Mouse (Mus musculus): ENCODE data around the gene Olfr631. TPM values are rescaled to one million over a fixed set of nuclear protein-coding genes. Genes with fewer than 3 reads are reported as not detected.
"Not testable (repeated sequence)": the region's sequence is repeated elsewhere in the genome, so short reads cannot be mapped to it uniquely, and the experiment has no call there.

Olfr631 gene
- polyA plus RNA-seq, 1 experiment from 2014 or later: not detected

- Histone ChIP-seq H3K4me3 (ENCODE audit: low read depth, low read length) (no peak within 1 kb of the TSS), H3K4me1 (ENCODE audit: control insufficient read depth, insufficient read depth, low read length) (no peaks in the 10 kb centered on the region), H3K27me3 (ENCODE audit: control insufficient read depth, insufficient read depth, low read length) (no peaks in the 10 kb centered on the region), H3K27ac (ENCODE audit: low read length) (no peak within 1 kb of the TSS), H3K36me3 (ENCODE audit: control insufficient read depth, insufficient read depth, low read length) (no peaks in the 10 kb centered on the region), H3K9ac (replicated peaks; ENCODE audit: low read depth, low read length) (no peak within 1 kb of the TSS), H3K9me3 (ENCODE audit: control insufficient read depth, low read depth, low read length) (no peaks in the 10 kb centered on the region), H3K4me2 (replicated peaks; ENCODE audit: low read depth, low read length) (no peak within 1 kb of the TSS)
- ATAC-seq (ENCODE audit: insufficient number of reproducible peaks, insufficient read depth, low FRiP score, low read depth): no peak
Measured at GRCm38 (mm10) chr7:103944137-103944536, 15.5 kb downstream of the Olfr631 start, which contains the start of gene Olfr633. Olfr633 (plus strand) TSS chr7:103944437.

DNA sequence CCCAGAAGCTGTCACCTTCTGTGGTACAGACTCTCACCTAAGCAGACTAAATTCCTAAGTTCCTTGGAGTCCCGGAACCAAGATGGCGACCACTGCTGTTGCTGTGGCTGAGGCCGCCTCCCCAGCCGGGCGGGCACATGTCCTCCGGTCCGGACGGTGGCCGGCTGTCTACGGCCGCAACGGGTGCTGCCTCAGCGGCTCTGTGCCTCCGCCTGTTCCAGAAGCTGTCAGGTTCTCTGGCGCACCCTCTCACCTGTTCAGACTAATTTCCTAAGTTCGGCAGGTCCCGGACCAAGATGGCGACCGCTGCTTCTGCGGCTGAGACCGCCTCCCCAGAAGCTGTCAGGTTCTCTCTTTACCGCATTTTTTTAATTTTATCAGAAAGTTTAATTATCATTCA is 38.2 kb downstream of the Olfr631 start:
- not testable (repeated sequence) for H3K4me1 ChIP-seq (ENCODE audit: control insufficient read depth, insufficient read depth, low read length); H3K4me2 ChIP-seq (replicated peaks; ENCODE audit: low read depth, low read length); H3K27me3 ChIP-seq (ENCODE audit: control insufficient read depth, insufficient read depth, low read length); H3K4me3 ChIP-seq (ENCODE audit: low read depth, low read length); H3K9me3 ChIP-seq (ENCODE audit: control insufficient read depth, low read depth, low read length); H3K9ac ChIP-seq (replicated peaks; ENCODE audit: low read depth, low read length); H3K36me3 ChIP-seq (ENCODE audit: control insufficient read depth, insufficient read depth, low read length); H3K27ac ChIP-seq (ENCODE audit: low read length); ATAC-seq (ENCODE audit: insufficient number of reproducible peaks, insufficient read depth, low FRiP score, low read depth)
- WGBS: 91% methylated on average over 22 of the region's 22 CpGs

DNA sequence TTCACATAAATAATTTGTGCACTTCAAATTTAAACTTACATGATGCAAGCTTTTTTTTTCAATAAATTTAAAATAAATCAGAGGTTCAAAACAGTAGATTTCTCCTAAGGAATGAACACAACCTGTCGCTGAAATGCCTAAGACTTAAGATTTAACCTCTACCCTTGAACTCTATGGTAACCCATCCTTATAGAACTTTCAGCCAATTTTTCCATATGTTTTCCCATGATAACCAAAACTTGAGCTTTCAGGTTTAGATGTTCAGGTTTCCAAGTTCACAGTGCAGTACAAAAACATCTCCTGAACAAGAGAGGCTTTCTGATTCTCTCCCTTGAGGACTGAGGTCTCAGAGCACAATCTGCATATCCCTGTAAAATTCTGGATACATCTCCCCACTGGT is 42.2 kb downstream of the Olfr631 start, which contains the start of gene Olfr635:
Gene Olfr635 (plus strand): TSS at position 301 of the 400 bp plus-strand sequence.
- H3K27me3 ChIP-seq (ENCODE audit: control insufficient read depth, insufficient read depth, low read length): no peaks in the 10 kb centered on the region
- no peaks in the 10 kb centered on the region for H3K4me1 ChIP-seq (ENCODE audit: control insufficient read depth, insufficient read depth, low read length)
- H3K4me3 ChIP-seq (ENCODE audit: low read depth, low read length): no peak within 1 kb of the TSS
- no peaks in the 10 kb centered on the region for H3K36me3 ChIP-seq (ENCODE audit: control insufficient read depth, insufficient read depth, low read length)
- WGBS: 74% methylated on average over 1 of the region's 1 CpGs
- H3K27ac ChIP-seq (ENCODE audit: low read length): no peak within 1 kb of the TSS
- ATAC-seq (ENCODE audit: insufficient number of reproducible peaks, insufficient read depth, low FRiP score, low read depth): no peak
- no peak within 1 kb of the TSS for H3K4me2 ChIP-seq (replicated peaks; ENCODE audit: low read depth, low read length)
- H3K9ac ChIP-seq (replicated peaks; ENCODE audit: low read depth, low read length): no peak within 1 kb of the TSS
- H3K9me3 ChIP-seq (ENCODE audit: control insufficient read depth, low read depth, low read length): no peaks in the 10 kb centered on the region

DNA sequence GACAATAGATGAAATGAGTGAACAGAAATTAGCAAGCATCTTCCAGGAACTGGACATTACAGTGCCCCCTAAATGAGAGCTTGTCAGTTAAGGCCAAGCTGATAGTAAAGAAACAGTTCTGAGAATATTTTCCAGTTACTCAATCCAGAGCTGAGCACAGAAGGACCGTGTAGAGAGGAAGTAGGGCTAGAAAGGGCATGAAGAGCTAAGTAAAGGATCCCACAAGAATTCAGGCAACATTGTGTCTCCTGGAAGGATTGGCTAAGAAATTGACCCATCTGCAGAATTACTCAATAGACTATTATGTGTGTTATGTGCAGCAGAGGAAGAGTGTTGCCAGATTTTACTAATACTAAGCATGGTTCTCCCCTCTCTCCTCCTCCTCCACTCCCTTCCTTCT is 43.2 kb downstream of the Olfr631 start:
- no peak for ATAC-seq (ENCODE audit: insufficient number of reproducible peaks, insufficient read depth, low FRiP score, low read depth)
- no peak overlapping the region for H3K9ac ChIP-seq (replicated peaks; ENCODE audit: low read depth, low read length)
- no peak overlapping the region for H3K4me2 ChIP-seq (replicated peaks; ENCODE audit: low read depth, low read length)
- no peaks in the 10 kb centered on the region for H3K27me3 ChIP-seq (ENCODE audit: control insufficient read depth, insufficient read depth, low read length)
- no peak overlapping the region for H3K4me3 ChIP-seq (ENCODE audit: low read depth, low read length)
- H3K36me3 ChIP-seq (ENCODE audit: control insufficient read depth, insufficient read depth, low read length): no peaks in the 10 kb centered on the region
- no peaks in the 10 kb centered on the region for H3K9me3 ChIP-seq (ENCODE audit: control insufficient read depth, low read depth, low read length)
- no peaks in the 10 kb centered on the region for H3K4me1 ChIP-seq (ENCODE audit: control insufficient read depth, insufficient read depth, low read length)
- no peak overlapping the region for H3K27ac ChIP-seq (ENCODE audit: low read length)
- 72% methylated on average over 1 of the region's 1 CpGs for WGBS

Other genes with a start within 250 kb of the Olfr631 start
- not detected in 2 replicates for gene Olfr625-ps1, start 246.1 kb upstream of the Olfr631 start, polyA plus RNA-seq (2014; fragmentation: Nextera tagmentation; extraction: Ambion mirVana)
- gene Olfr243, start 214.2 kb upstream of the Olfr631 start, polyA plus RNA-seq (2014; fragmentation: Nextera tagmentation; extraction: Ambion mirVana): not detected in 2 replicates
- gene Olfr628, start 198.5 kb upstream of the Olfr631 start, polyA plus RNA-seq (2014; fragmentation: Nextera tagmentation; extraction: Ambion mirVana): not detected in 2 replicates
- not detected in 2 replicates for gene Olfr629, start 183.9 kb upstream of the Olfr631 start, polyA plus RNA-seq (2014; fragmentation: Nextera tagmentation; extraction: Ambion mirVana)
- not detected in 2 replicates for gene Olfr630, start 171.5 kb upstream of the Olfr631 start, polyA plus RNA-seq (2014; fragmentation: Nextera tagmentation; extraction: Ambion mirVana)
- gene Olfr69, start 157.2 kb upstream of the Olfr631 start, polyA plus RNA-seq (2014; fragmentation: Nextera tagmentation; extraction: Ambion mirVana): not detected in 2 replicates
- gene Olfr68, start 149.1 kb upstream of the Olfr631 start, polyA plus RNA-seq (2014; fragmentation: Nextera tagmentation; extraction: Ambion mirVana): not detected in 2 replicates
- gene Olfr67, start 137.0 kb upstream of the Olfr631 start, polyA plus RNA-seq (2014; fragmentation: Nextera tagmentation; extraction: Ambion mirVana): not detected in 2 replicates
- 1,564 and 1,619 TPM in 2 replicates for gene Hbb-bt, start 114.8 kb upstream of the Olfr631 start, polyA plus RNA-seq (2014; fragmentation: Nextera tagmentation; extraction: Ambion mirVana)
- 3,670 and 3,888 TPM in 2 replicates for gene Hbb-bs, start 100.7 kb upstream of the Olfr631 start, polyA plus RNA-seq (2014; fragmentation: Nextera tagmentation; extraction: Ambion mirVana)
- not detected in 2 replicates for gene Hbb-bh2, start 88.3 kb upstream of the Olfr631 start, polyA plus RNA-seq (2014; fragmentation: Nextera tagmentation; extraction: Ambion mirVana)
- gene Hbb-bh1, start 85.7 kb upstream of the Olfr631 start, polyA plus RNA-seq (2014; fragmentation: Nextera tagmentation; extraction: Ambion mirVana): 2.9 and 6.2 TPM in 2 replicates
- 616 and 882 TPM in 2 replicates for gene Hbb-y, start 75.6 kb upstream of the Olfr631 start, polyA plus RNA-seq (2014; fragmentation: Nextera tagmentation; extraction: Ambion mirVana)
- not detected in 2 replicates for gene Olfr66, start 42.6 kb upstream of the Olfr631 start, polyA plus RNA-seq (2014; fragmentation: Nextera tagmentation; extraction: Ambion mirVana)
- not detected in 2 replicates for gene Olfr64, start 34.3 kb upstream of the Olfr631 start, polyA plus RNA-seq (2014; fragmentation: Nextera tagmentation; extraction: Ambion mirVana)
- gene Olfr65, start 25.3 kb upstream of the Olfr631 start, polyA plus RNA-seq (2014; fragmentation: Nextera tagmentation; extraction: Ambion mirVana): not detected in 2 replicates
- not detected in 2 replicates for gene Olfr632, start 5.5 kb downstream of the Olfr631 start, polyA plus RNA-seq (2014; fragmentation: Nextera tagmentation; extraction: Ambion mirVana)
- not detected in 2 replicates for gene Olfr633, start 15.6 kb downstream of the Olfr631 start, polyA plus RNA-seq (2014; fragmentation: Nextera tagmentation; extraction: Ambion mirVana)
- gene Olfr635, start 42.3 kb downstream of the Olfr631 start, polyA plus RNA-seq (2014; fragmentation: Nextera tagmentation; extraction: Ambion mirVana): not detected in 2 replicates
- not detected in 2 replicates for gene Olfr638, start 69.9 kb downstream of the Olfr631 start, polyA plus RNA-seq (2014; fragmentation: Nextera tagmentation; extraction: Ambion mirVana)
- gene Olfr639, start 88.5 kb downstream of the Olfr631 start, polyA plus RNA-seq (2014; fragmentation: Nextera tagmentation; extraction: Ambion mirVana): 0.03 TPM in 1 of 2 replicates, not detected in the other
- gene Olfr640, start 96.7 kb downstream of the Olfr631 start, polyA plus RNA-seq (2014; fragmentation: Nextera tagmentation; extraction: Ambion mirVana): not detected in 2 replicates
- not detected in 2 replicates for gene Olfr641, start 106.6 kb downstream of the Olfr631 start, polyA plus RNA-seq (2014; fragmentation: Nextera tagmentation; extraction: Ambion mirVana)
- not detected in 2 replicates for gene Olfr642, start 123.8 kb downstream of the Olfr631 start, polyA plus RNA-seq (2014; fragmentation: Nextera tagmentation; extraction: Ambion mirVana)
- not detected in 2 replicates for gene 4930516K23Rik, start 132.6 kb downstream of the Olfr631 start, polyA plus RNA-seq (2014; fragmentation: Nextera tagmentation; extraction: Ambion mirVana)
- gene Olfr644, start 143.0 kb downstream of the Olfr631 start, polyA plus RNA-seq (2014; fragmentation: Nextera tagmentation; extraction: Ambion mirVana): not detected in 2 replicates
- gene Olfr645, start 156.6 kb downstream of the Olfr631 start, polyA plus RNA-seq (2014; fragmentation: Nextera tagmentation; extraction: Ambion mirVana): not detected in 2 replicates
- gene Olfr646, start 176.0 kb downstream of the Olfr631 start, polyA plus RNA-seq (2014; fragmentation: Nextera tagmentation; extraction: Ambion mirVana): not detected in 2 replicates
- not detected in 2 replicates for gene Ubqln5, start 201.0 kb downstream of the Olfr631 start, polyA plus RNA-seq (2014; fragmentation: Nextera tagmentation; extraction: Ambion mirVana)
- not detected in 2 replicates for gene Olfr643, start 208.6 kb downstream of the Olfr631 start, polyA plus RNA-seq (2014; fragmentation: Nextera tagmentation; extraction: Ambion mirVana)
- gene Ubqln3, start 214.5 kb downstream of the Olfr631 start, polyA plus RNA-seq (2014; fragmentation: Nextera tagmentation; extraction: Ambion mirVana): not detected in 2 replicates
- not detected in 2 replicates for gene Ubqlnl, start 221.7 kb downstream of the Olfr631 start, polyA plus RNA-seq (2014; fragmentation: Nextera tagmentation; extraction: Ambion mirVana)
- not detected in 2 replicates for gene Olfm5, start 236.0 kb downstream of the Olfr631 start, polyA plus RNA-seq (2014; fragmentation: Nextera tagmentation; extraction: Ambion mirVana)